13 mouse cellular contexts compared by ENCODE assay signal in the genomic region with DNA sequence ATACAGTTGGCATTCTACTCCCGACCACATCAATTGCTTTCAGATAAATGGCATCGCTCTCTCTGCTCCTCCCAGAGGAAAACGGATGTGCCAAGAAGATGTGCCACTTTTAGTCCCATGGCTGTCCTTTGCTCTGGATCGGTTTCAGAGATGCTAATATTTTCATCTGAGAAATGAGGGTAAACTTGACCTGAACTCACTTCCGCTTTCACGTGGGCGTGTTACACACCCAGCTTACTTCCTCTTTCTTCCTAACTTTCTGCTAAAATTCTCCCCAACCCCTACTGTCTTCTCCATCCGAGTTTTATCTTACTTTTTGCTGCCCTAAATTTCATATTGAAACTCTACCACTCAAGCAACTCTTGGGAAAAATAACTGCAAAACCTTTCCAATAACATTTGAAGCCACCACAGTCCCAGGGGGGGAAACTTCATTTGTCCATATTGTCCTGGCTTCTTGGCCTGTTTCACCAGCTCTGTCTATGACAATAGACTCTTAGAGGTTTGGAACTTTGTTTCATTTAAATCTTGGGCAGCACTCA. TPM values are rescaled to one million over a fixed set of nuclear protein-coding genes. Genes with fewer than 3 reads are reported as not detected.
A peak's percentile ranks its signal among the peaks of the same experiment; 100 is the strongest.
DNase-seq lines count a peak whose midpoint lies in the region; ATAC-seq and TF ChIP-seq lines count a peak whose summit lies in the region.
"Had no signal": no experiment of that assay in that cellular context is flagged by ENCODE, and none has a peak within 500 bp of the region (broad histone marks: within the 10 kb centered on the region; RNA-seq: fewer than 3 reads in every experiment).

No protein-coding gene starts in this region.

- ATAC-seq in megakaryocyte, adult 5-6 weeks (ENCODE audit: poor library complexity, severe bottlenecking) = peak; percentile 95

- no peaks in the 10 kb centered on the region for H3K36me3 ChIP-seq in testis, adult 2 months (ENCODE audit: control insufficient read depth, insufficient read depth, low read length)
- H3K36me3 ChIP-seq: forebrain, embryonic 12.5 days had no signal

- H3K4me1 ChIP-seq in testis, adult 2 months (ENCODE audit: control insufficient read depth, insufficient read depth, low read length) = no peaks in the 10 kb centered on the region
- H3K4me1 ChIP-seq: forebrain, embryonic 12.5 days had no signal

- no peak for DNase-seq in testis, postnatal 10 days (ENCODE audit: low spot score)
- DNase-seq in MEL-GATA-1-ER (ENCODE audit: extremely low read depth, low read depth) = peak; percentile 91
- DNase-seq in adrenal gland, adult (ENCODE audit: inconsistent age in 2 of 2, low spot score in 1 of 2) = no peak
- no peak for DNase-seq in cerebellum, adult 11-12 months
- no peak for DNase-seq in urinary bladder, postnatal 36 days (ENCODE audit: low spot score in 2 of 2)
- DNase-seq: cerebellum, postnatal 36 days; gastrocnemius, postnatal 10 days; left cerebral cortex, postnatal 4 days had no signal

- H3K4me3 ChIP-seq in testis, adult 2 months (ENCODE audit: control insufficient read depth, low read depth, low read length) = no peak overlapping the region
- H3K4me3 ChIP-seq: forebrain, embryonic 12.5 days; myocyte had no signal

- TF ChIP-seq CTCF in testis, adult 2 months (IDR thresholded peaks at IDR 0.05; ENCODE audit: control insufficient read depth, insufficient read depth, insufficient replicate concordance, low read depth, low read length) = no peak

- H3K27ac ChIP-seq in testis, adult 2 months (ENCODE audit: control insufficient read depth, insufficient read depth, low read depth, low read length) = peak overlapping the region; percentile 49; the same call in 1 of the 2 replicates
- H3K27ac ChIP-seq: forebrain, embryonic 12.5 days; liver, embryonic 14.5 days had no signal

- H3K27me3 ChIP-seq in testis, adult 2 months (ENCODE audit: control insufficient read depth, insufficient read depth, low read length) = no peaks in the 10 kb centered on the region
- H3K27me3 ChIP-seq: forebrain, embryonic 12.5 days had no signal

- no peak for TF ChIP-seq POLR2A in testis, adult 2 months (IDR thresholded peaks at IDR 0.05; ENCODE audit: control insufficient read depth, low read depth, low read length)

RNA-seq across cellular contexts. Expression of a gene that starts 20.9 kb away (rescaled TPM):
- polyA plus RNA-seq in testis, adult 2 months (2012; rRNA removed) = 27.2 and 29.0 TPM in 2 replicates
- 235 and 240 TPM in 2 replicates for total RNA-seq in megakaryocyte, adult 5-6 weeks (2015)
- total RNA-seq in megakaryocyte, adult 5-6 weeks (2017) = 317 and 336 TPM in 2 replicates
